Mouse (Mus musculus): ENCODE results near the gene Coa6. TPM values are rescaled to one million over a fixed set of nuclear protein-coding genes. Genes with fewer than 3 reads are reported as not detected.

The Coa6 gene
- polyA plus RNA-seq (2014; fragmentation: Nextera tagmentation; extraction: Ambion mirVana): 57.4 and 57.9 TPM in 2 replicates

DNA sequence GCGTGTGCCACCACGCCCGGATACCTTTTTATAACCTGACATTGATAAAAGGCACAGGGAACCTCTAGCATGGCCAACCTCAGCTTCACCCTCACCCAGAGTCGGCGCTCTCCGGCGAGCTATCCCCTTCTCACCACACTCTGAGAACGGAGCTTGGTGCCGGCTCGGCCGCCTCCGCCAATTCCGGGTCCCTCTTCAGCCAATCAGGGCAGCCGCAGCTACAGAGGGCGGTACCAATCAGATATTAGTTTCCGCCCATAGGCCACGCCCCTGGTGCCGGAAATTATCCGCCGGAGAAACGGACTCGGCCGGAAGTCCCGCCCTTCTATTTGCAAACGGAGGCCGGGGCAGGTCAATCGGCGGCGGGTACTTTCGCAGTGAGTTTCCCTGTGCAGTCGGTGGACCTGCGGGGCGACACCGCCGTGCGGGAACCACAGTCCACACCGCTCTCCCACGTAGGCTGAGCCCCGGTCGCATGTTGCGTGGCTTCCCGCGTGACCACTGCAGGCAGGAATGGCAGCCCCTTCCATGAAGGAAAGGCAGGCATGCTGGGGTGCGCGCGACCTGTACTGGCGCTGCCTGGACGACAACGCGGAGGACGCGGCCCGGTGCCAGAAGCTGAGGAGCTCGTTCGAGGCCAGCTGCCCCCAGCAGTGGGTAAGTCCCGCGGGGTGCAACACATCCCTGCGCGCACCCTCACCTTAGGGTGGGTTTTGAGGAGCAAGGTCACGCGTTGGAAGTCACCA, at the start of gene Coa6:
Gene Coa6, plus strand, starts transcription at position 342 of the 746 bp plus-strand sequence.
- peaks cover 15% of the 10 kb centered on the region for H3K36me3 ChIP-seq (ENCODE audit: control insufficient read depth, insufficient read depth, low read length)
- peak within 1 kb of the TSS; percentile 71 for H3K27ac ChIP-seq (ENCODE audit: low read depth, low read length)
- H3K27me3 ChIP-seq (replicated peaks; ENCODE audit: control insufficient read depth, insufficient read depth, low read length): no peaks in the 10 kb centered on the region
- peak; percentile 98 for ATAC-seq (replicated peaks; ENCODE audit: low FRiP score)
- H3K9ac ChIP-seq (ENCODE audit: low read depth, low read length): peak within 1 kb of the TSS; percentile 80
- peak; percentile 98 for DNase-seq (ENCODE audit: low spot score)
- peak within 1 kb of the TSS; percentile 93 for H3K4me2 ChIP-seq
- no peaks in the 10 kb centered on the region for H3K9me3 ChIP-seq (ENCODE audit: control insufficient read depth, low read length)
- WGBS: under 1% methylated on average over 61 of the region's 61 CpGs
- peaks cover 6% of the 10 kb centered on the region for H3K4me1 ChIP-seq (replicated peaks; ENCODE audit: control insufficient read depth, insufficient read depth, low read length)
- H3K4me3 ChIP-seq (ENCODE audit: low read depth, low read length): peak within 1 kb of the TSS; percentile 92

- 73% methylated on average over 6 of the region's 6 CpGs for WGBS
- Histone ChIP-seq H3K36me3 (ENCODE audit: control insufficient read depth, insufficient read depth, low read length) (no peaks in the 10 kb centered on the region), H3K9me3 (ENCODE audit: control insufficient read depth, low read length) (no peaks in the 10 kb centered on the region), H3K27me3 (replicated peaks; ENCODE audit: control insufficient read depth, insufficient read depth, low read length) (no peaks in the 10 kb centered on the region), H3K27ac (ENCODE audit: low read depth, low read length) (no peak overlapping the region), H3K4me3 (ENCODE audit: low read depth, low read length) (no peak overlapping the region), H3K4me1 (replicated peaks; ENCODE audit: control insufficient read depth, insufficient read depth, low read length) (no peaks in the 10 kb centered on the region), H3K4me2 (no peak overlapping the region), H3K9ac (ENCODE audit: low read depth, low read length) (no peak overlapping the region)
- DNase-seq (ENCODE audit: low spot score) (no peak), ATAC-seq (replicated peaks; ENCODE audit: low FRiP score) (no peak)
Observed at GRCm38 (mm10) chr8:126379580-126379979, 42.7 kb upstream of the Coa6 start.

DNA sequence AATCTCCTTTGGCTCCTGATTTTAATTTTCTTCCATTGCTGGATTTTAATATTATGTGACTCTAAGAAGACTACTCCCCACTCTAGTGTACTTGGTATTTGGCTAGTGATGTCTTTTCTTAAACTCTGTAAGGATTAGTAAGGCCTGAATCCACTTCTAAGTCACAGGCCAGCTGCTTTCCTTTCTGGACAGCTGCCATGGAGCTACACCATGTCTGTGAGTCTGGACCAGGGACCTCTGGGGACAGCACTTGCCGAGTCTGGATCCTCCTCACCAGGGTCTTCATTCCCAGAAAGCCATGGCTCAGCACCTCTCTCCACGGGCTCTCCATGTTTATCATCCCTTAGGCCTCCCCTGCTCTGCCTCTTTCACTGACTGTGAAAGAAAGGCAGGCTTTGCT, 42.2 kb upstream of the Coa6 start:
- no peak for ATAC-seq (replicated peaks; ENCODE audit: low FRiP score)
- no peaks in the 10 kb centered on the region for H3K27me3 ChIP-seq (replicated peaks; ENCODE audit: control insufficient read depth, insufficient read depth, low read length)
- 51% methylated on average over 2 of the region's 2 CpGs for WGBS
- no peak overlapping the region for H3K9ac ChIP-seq (ENCODE audit: low read depth, low read length)
- H3K4me3 ChIP-seq (ENCODE audit: low read depth, low read length): no peak overlapping the region
- H3K4me1 ChIP-seq (replicated peaks; ENCODE audit: control insufficient read depth, insufficient read depth, low read length): no peaks in the 10 kb centered on the region
- H3K27ac ChIP-seq (ENCODE audit: low read depth, low read length): no peak overlapping the region
- no peak overlapping the region for H3K4me2 ChIP-seq
- no peak for DNase-seq (ENCODE audit: low spot score)
- no peaks in the 10 kb centered on the region for H3K9me3 ChIP-seq (ENCODE audit: control insufficient read depth, low read length)
- H3K36me3 ChIP-seq (ENCODE audit: control insufficient read depth, insufficient read depth, low read length): no peaks in the 10 kb centered on the region

DNA sequence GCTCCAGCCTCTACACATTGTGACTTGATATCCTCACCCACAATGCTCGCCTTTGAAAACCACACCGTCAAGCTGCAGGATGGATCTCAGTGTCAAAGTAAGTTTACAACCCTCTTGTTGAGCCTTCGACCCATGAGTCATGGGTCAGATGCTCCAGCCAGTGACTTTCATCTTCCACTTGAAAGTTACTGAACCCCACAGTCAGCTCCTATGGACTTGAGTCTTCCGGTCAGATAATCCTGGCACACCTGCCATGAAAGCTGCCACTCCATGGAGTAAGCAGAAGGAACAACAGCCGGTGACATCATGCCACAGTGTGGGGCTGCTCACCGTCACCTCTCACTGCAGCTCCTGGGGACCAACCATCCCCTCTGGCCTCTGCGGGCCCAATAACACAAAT, 41.0 kb upstream of the Coa6 start:
- no peak overlapping the region for H3K4me3 ChIP-seq (ENCODE audit: low read depth, low read length)
- no peaks in the 10 kb centered on the region for H3K27me3 ChIP-seq (replicated peaks; ENCODE audit: control insufficient read depth, insufficient read depth, low read length)
- no peak overlapping the region for H3K27ac ChIP-seq (ENCODE audit: low read depth, low read length)
- WGBS: 82% methylated on average over 7 of the region's 7 CpGs
- DNase-seq (ENCODE audit: low spot score) (no peak), ATAC-seq (replicated peaks; ENCODE audit: low FRiP score) (no peak)
- no peaks in the 10 kb centered on the region for H3K36me3 ChIP-seq (ENCODE audit: control insufficient read depth, insufficient read depth, low read length)
- no peak overlapping the region for H3K4me2 ChIP-seq
- no peaks in the 10 kb centered on the region for H3K4me1 ChIP-seq (replicated peaks; ENCODE audit: control insufficient read depth, insufficient read depth, low read length)
- H3K9ac ChIP-seq (ENCODE audit: low read depth, low read length): no peak overlapping the region
- H3K9me3 ChIP-seq (ENCODE audit: control insufficient read depth, low read length): no peaks in the 10 kb centered on the region

DNA sequence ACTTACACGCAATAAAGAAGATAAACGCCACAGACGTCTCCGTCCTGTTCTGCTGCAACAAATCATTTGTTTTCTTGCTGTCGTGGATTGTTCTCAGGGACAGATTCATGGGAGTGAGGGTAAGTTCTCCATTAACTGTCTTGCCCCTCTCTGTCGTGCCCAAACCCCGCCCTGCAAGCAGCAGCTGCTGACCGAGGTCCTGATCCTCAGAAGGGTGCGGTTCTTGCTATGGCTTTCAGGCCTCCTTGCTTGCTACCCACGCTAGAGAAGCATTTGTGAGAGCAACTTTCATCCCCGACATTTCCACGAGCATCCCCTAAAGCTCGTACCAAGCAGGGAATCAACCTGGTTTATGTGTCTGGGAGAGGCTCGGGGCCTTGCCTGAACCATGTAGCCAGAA, 40.1 kb upstream of the Coa6 start:
- H3K4me3 ChIP-seq (ENCODE audit: low read depth, low read length): no peak overlapping the region
- WGBS: 41% methylated on average over 14 of the region's 14 CpGs

GRCm38 (mm10) chr8:126382749-126383148, 39.6 kb upstream of the Coa6 start:
- Histone ChIP-seq H3K9ac (ENCODE audit: low read depth, low read length) (no peak overlapping the region), H3K27me3 (replicated peaks; ENCODE audit: control insufficient read depth, insufficient read depth, low read length) (no peaks in the 10 kb centered on the region), H3K4me3 (ENCODE audit: low read depth, low read length) (no peak overlapping the region), H3K27ac (ENCODE audit: low read depth, low read length) (no peak overlapping the region), H3K4me2 (no peak overlapping the region), H3K9me3 (ENCODE audit: control insufficient read depth, low read length) (no peaks in the 10 kb centered on the region), H3K4me1 (replicated peaks; ENCODE audit: control insufficient read depth, insufficient read depth, low read length) (no peaks in the 10 kb centered on the region), H3K36me3 (ENCODE audit: control insufficient read depth, insufficient read depth, low read length) (no peaks in the 10 kb centered on the region)
- no peak for DNase-seq (ENCODE audit: low spot score)
- ATAC-seq (replicated peaks; ENCODE audit: low FRiP score): no peak
- WGBS: 48% methylated on average over 5 of the region's 5 CpGs

More for the DNA sequence above, 40.1 kb upstream of the Coa6 start:
- Histone ChIP-seq H3K9me3 (ENCODE audit: control insufficient read depth, low read length) (no peaks in the 10 kb centered on the region), H3K9ac (ENCODE audit: low read depth, low read length) (no peak overlapping the region), H3K27ac (ENCODE audit: low read depth, low read length) (no peak overlapping the region), H3K4me1 (replicated peaks; ENCODE audit: control insufficient read depth, insufficient read depth, low read length) (no peaks in the 10 kb centered on the region), H3K27me3 (replicated peaks; ENCODE audit: control insufficient read depth, insufficient read depth, low read length) (no peaks in the 10 kb centered on the region), H3K36me3 (ENCODE audit: control insufficient read depth, insufficient read depth, low read length) (no peaks in the 10 kb centered on the region), H3K4me2 (no peak overlapping the region)
- DNase-seq (ENCODE audit: low spot score): no peak
- ATAC-seq (replicated peaks; ENCODE audit: low FRiP score): no peak

DNA sequence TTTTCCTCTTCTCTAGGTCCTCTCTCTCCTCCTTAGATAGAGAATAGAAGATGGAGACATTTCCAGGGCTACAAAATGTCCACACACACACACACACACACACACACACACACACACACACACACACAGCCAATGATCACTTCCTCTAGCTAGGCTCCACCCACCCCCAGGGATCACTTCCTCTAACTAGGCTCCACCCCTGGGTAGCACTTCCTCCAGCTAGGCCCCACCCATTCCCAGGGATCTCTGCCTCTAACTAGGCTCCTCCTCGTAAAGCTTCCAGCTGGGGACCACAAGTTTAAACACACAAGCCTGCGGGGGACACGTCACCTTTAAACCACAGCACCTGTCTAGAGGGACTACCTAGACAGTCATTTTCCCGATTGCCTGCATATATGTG, 34.7 kb upstream of the Coa6 start:
- ATAC-seq (replicated peaks; ENCODE audit: low FRiP score): no peak
- Histone ChIP-seq H3K27ac (ENCODE audit: low read depth, low read length) (no peak overlapping the region), H3K4me1 (replicated peaks; ENCODE audit: control insufficient read depth, insufficient read depth, low read length) (no peaks in the 10 kb centered on the region), H3K4me3 (ENCODE audit: low read depth, low read length) (no peak overlapping the region), H3K27me3 (replicated peaks; ENCODE audit: control insufficient read depth, insufficient read depth, low read length) (no peaks in the 10 kb centered on the region), H3K9ac (ENCODE audit: low read depth, low read length) (no peak overlapping the region), H3K4me2 (no peak overlapping the region), H3K9me3 (ENCODE audit: control insufficient read depth, low read length) (no peaks in the 10 kb centered on the region), H3K36me3 (ENCODE audit: control insufficient read depth, insufficient read depth, low read length) (no peaks in the 10 kb centered on the region)
- 77% methylated on average over 4 of the region's 4 CpGs for WGBS
- no peak for DNase-seq (ENCODE audit: low spot score)

GRCm38 (mm10) chr8:126391541-126391940, 30.8 kb upstream of the Coa6 start:
- Histone ChIP-seq H3K27me3 (replicated peaks; ENCODE audit: control insufficient read depth, insufficient read depth, low read length) (no peaks in the 10 kb centered on the region), H3K27ac (ENCODE audit: low read depth, low read length) (no peak overlapping the region), H3K4me1 (replicated peaks; ENCODE audit: control insufficient read depth, insufficient read depth, low read length) (no peaks in the 10 kb centered on the region), H3K4me3 (ENCODE audit: low read depth, low read length) (no peak overlapping the region), H3K9ac (ENCODE audit: low read depth, low read length) (no peak overlapping the region), H3K9me3 (ENCODE audit: control insufficient read depth, low read length) (no peaks in the 10 kb centered on the region), H3K4me2 (no peak overlapping the region), H3K36me3 (ENCODE audit: control insufficient read depth, insufficient read depth, low read length) (no peaks in the 10 kb centered on the region)
- WGBS: 73% methylated on average over 2 of the region's 2 CpGs
- DNase-seq (ENCODE audit: low spot score): no peak
- ATAC-seq (replicated peaks; ENCODE audit: low FRiP score): no peak

DNA sequence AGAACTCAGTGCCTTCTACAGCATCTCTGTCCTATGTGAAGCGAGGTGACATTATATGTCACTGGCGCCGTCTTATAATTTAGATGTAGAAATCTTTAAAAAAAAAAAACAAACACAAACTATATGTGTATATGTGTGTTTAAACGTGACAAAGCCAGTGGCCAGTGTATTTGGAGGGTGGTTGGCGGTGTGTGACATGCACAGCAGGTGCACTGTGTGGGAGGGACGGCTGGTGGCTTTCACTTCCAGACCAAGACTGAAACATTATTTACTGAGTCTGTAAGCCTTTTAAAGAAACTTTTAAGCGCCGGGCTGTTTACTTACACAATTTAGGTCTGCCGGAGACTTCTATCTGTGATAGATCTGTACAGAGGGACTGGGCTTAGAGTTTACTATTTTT, 26.9 kb upstream of the Coa6 start:
- Histone ChIP-seq H3K4me3 (ENCODE audit: low read depth, low read length) (no peak overlapping the region), H3K4me2 (no peak overlapping the region), H3K9ac (ENCODE audit: low read depth, low read length) (no peak overlapping the region), H3K4me1 (replicated peaks; ENCODE audit: control insufficient read depth, insufficient read depth, low read length) (no peaks in the 10 kb centered on the region), H3K36me3 (ENCODE audit: control insufficient read depth, insufficient read depth, low read length) (no peaks in the 10 kb centered on the region), H3K9me3 (ENCODE audit: control insufficient read depth, low read length) (no peaks in the 10 kb centered on the region), H3K27ac (ENCODE audit: low read depth, low read length) (no peak overlapping the region), H3K27me3 (replicated peaks; ENCODE audit: control insufficient read depth, insufficient read depth, low read length) (no peaks in the 10 kb centered on the region)
- WGBS: 78% methylated on average over 9 of the region's 9 CpGs
- no peak for DNase-seq (ENCODE audit: low spot score)
- ATAC-seq (replicated peaks; ENCODE audit: low FRiP score): no peak

Measured in liver, embryonic 11.5 days (tissue).